Mouse (Mus musculus) cerebellum, adult 2 months (tissue): ENCODE results near the gene Rybp.

Experiments used
- CTCF ChIP-seq: fragments of 200-500 bp; IDR thresholded peaks from 2 replicates; pipeline ENCODE4 v1.5.1; 2011; ENCODE audit warnings: low read depth, mild to moderate bottlenecking, control low read depth, low read length, moderate library complexity, borderline replicate concordance; ENCODE audit not compliant: insufficient read depth
- POLR2A ChIP-seq: fragments of 200-500 bp; IDR thresholded peaks from 2 replicates; pipeline ENCODE4 v1.6.1; 2011; ENCODE audit warnings: low read length, control low read depth, borderline replicate concordance; ENCODE audit not compliant: insufficient read depth

DNA sequence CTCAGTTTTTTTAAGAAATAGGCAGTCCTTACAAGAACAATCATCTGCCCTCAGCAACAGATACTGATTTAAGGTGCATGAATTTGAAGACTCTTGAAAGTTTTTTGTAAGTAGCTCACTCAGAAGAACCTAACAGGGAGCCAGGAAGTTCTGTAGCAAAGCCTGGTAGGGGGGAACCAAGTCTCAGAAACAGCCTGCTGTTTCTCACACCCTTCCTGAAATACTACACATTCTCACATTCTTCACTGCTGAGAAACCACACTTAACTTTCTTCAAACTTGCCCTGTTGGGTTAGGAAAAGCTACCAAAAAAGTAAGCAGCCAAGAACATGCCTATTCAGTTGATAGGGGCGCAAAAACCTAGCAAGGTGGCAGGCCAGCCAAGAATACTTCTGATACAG is 32.6 kb downstream of the Rybp start:
- TF ChIP-seq CTCF: no peak
- no peak for TF ChIP-seq POLR2A
